Mouse (Mus musculus): ENCODE measurements around the gene Slc7a1.
A peak's percentile ranks its signal among the peaks of the same experiment; 100 is the strongest.

DNA sequence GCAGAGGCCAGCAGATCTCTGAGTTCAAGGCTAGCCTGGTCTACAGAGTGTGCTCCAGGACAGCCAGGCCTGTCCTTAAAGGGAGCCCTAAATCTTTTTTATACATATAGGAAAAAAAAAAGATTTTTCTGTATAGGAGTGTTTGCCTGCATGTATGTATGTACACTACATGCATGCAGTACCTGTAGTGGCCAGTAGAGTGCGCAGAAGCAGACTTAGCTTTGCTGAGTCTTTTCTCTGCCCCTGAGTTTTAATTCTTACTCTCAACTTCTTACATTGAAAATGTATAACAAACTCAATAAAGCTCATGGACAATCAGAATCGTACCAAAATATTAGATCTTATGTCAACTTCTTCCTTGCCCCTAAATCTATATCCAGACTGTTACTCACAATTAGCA, 7.2 kb upstream of the Slc7a1 start:
- no peak for TF ChIP-seq POLR2A (IDR thresholded peaks at IDR 0.05; ENCODE audit: low read depth, low read length)
- peak; percentile 36; a peak in 3 of 4 replicates for TF ChIP-seq CTCF (conservative IDR thresholded peaks at IDR 0.05 in 1 of 2, IDR thresholded peaks at IDR 0.05 in 1 of 2; ENCODE audit: low read depth in 2 of 2, low read length in 2 of 2)
- TF ChIP-seq UBTF (IDR thresholded peaks at IDR 0.05; ENCODE audit: low read depth, low read length) = no peak
- TF ChIP-seq ZNF384 (IDR thresholded peaks at IDR 0.05; ENCODE audit: low read depth, low read length) = no peak
- TF ChIP-seq JUN (IDR thresholded peaks at IDR 0.05; ENCODE audit: insufficient read depth, low read depth, low read length) = no peak
- no peak for TF ChIP-seq MAZ (IDR thresholded peaks at IDR 0.05; ENCODE audit: low read depth, low read length)
